Comparison of ENCODE assay signal across 8 mouse cellular contexts in the genomic region with DNA sequence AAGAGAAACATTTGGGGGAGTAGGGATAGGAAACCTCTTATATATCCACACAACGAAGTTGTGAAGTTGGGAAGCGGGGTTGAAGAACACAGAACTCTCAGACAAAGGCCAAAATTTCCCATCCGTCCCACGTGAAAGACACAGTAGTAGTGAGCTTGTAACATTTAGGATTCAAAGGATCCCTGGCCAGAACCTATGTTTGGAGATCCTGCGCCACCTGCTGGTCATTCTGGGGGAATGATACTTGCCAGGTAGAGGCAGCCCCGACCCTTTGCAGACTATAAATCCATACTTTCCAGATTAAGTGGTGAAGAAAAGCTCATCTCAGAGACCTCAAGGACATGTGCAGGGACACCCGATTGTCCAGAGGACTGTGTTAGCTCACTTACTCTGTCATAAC. TPM values are rescaled to one million over a fixed set of nuclear protein-coding genes. Genes with fewer than 3 reads are reported as not detected.
DNase-seq lines count a peak whose midpoint lies in the region; ATAC-seq and TF ChIP-seq lines count a peak whose summit lies in the region.

No protein-coding gene starts in this region.

- H3K4me1 ChIP-seq in cerebellum, adult 2 months (ENCODE audit: control insufficient read depth, insufficient read depth, low read length) = no peaks in the 10 kb centered on the region
- no peaks in the 10 kb centered on the region for H3K4me1 ChIP-seq in hindbrain, embryonic 12.5 days

- no peak overlapping the region for H3K9ac ChIP-seq in hindbrain, embryonic 12.5 days

- H3K27me3 ChIP-seq in cerebellum, adult 2 months (ENCODE audit: control insufficient read depth, insufficient read depth, low read length) = no peaks in the 10 kb centered on the region
- no peaks in the 10 kb centered on the region for H3K27me3 ChIP-seq in hindbrain, embryonic 12.5 days

- no peak for TF ChIP-seq POLR2A in cerebellum, adult 2 months (IDR thresholded peaks at IDR 0.05; ENCODE audit: borderline replicate concordance, insufficient read depth, low read length)

- H3K27ac ChIP-seq in cerebellum, adult 2 months (ENCODE audit: insufficient read depth, low read length) = no peak overlapping the region
- H3K27ac ChIP-seq in hindbrain, embryonic 12.5 days = no peak overlapping the region

- TF ChIP-seq CTCF in cerebellum, adult 2 months (IDR thresholded peaks at IDR 0.05; ENCODE audit: borderline replicate concordance, insufficient read depth, low read depth, low read length) = peak; percentile 91

- DNase-seq in MN1 (ENCODE audit: low spot score) = peak; percentile 49
- peak; percentile 62 to 71 for DNase-seq in cerebellum, adult 2 months
- DNase-seq in frontal cortex, adult 2 months (ENCODE audit: extremely low spot score in 1 of 2, low spot score in 1 of 2) = peak; percentile 34 to 88
- DNase-seq in layer of hippocampus, adult 9-11 months = peak; percentile 55
- DNase-seq in lung, postnatal 10 days = peak; percentile 86
- DNase-seq in retina, embryonic 14.5 days (ENCODE audit: low spot score) = peak; percentile 89
- DNase-seq in urinary bladder, adult 18-20 months (ENCODE audit: low spot score in 2 of 2) = peak; percentile 56

- H3K4me3 ChIP-seq in cerebellum, adult 2 months (replicated peaks; ENCODE audit: insufficient read depth, low read depth, low read length) = no peak overlapping the region
- no peak overlapping the region for H3K4me3 ChIP-seq in hindbrain, embryonic 12.5 days

- H3K4me2 ChIP-seq in hindbrain, embryonic 12.5 days (replicated peaks) = no peak overlapping the region

- H3K9me3 ChIP-seq in hindbrain, embryonic 12.5 days (replicated peaks) = no peaks in the 10 kb centered on the region

- no peaks in the 10 kb centered on the region for H3K36me3 ChIP-seq in hindbrain, embryonic 12.5 days

- ATAC-seq in hindbrain, embryonic 12.5 days (ENCODE audit: low FRiP score) = peak; percentile 82

- 15% methylated on average over 7 of the region's 7 CpGs for WGBS in cerebellum, adult 2 months
- 17% methylated on average over 7 of the region's 7 CpGs for WGBS in hindbrain, embryonic 12.5 days

RNA-seq across cellular contexts. Expression of a gene that starts 14.1 kb away (rescaled TPM):
- polyA plus RNA-seq in cerebellum, adult 2 months (2012; rRNA removed) = 4.7 and 5.9 TPM in 2 replicates
- 6.2 and 7.0 TPM in 2 replicates for polyA plus RNA-seq in frontal cortex, adult 2 months (2012; rRNA removed)
- polyA plus RNA-seq in hindbrain, embryonic 12.5 days (2016; fragmentation: Nextera tagmentation; extraction: Ambion mirVana) = 34.5 and 43.7 TPM in 2 replicates

RNA-seq across cellular contexts. Expression of a gene that starts 42.5 kb away (rescaled TPM):
- 46.9 and 49.4 TPM in 2 replicates for polyA plus RNA-seq in cerebellum, adult 2 months (2012; rRNA removed)
- 28.2 and 33.5 TPM in 2 replicates for polyA plus RNA-seq in frontal cortex, adult 2 months (2012; rRNA removed)
- polyA plus RNA-seq in hindbrain, embryonic 12.5 days (2016; fragmentation: Nextera tagmentation; extraction: Ambion mirVana) = 6.6 and 6.7 TPM in 2 replicates
